Mouse (Mus musculus) naive thymus-derived CD4-positive, alpha-beta T cell, adult 2 months (primary cell): ENCODE results near the gene Mcrip1.
A peak's percentile ranks its signal among the peaks of the same experiment; 100 is the strongest.
"Not testable (repeated sequence)": the region's sequence is repeated elsewhere in the genome, so short reads cannot be mapped to it uniquely, and the experiment has no call there.

Source experiments
- DNase-seq: peaks from one replicate; pipeline ENCODE4 v3.0.0-alpha.2; 2011; ENCODE audit warnings: low read depth

Mcrip1 gene

GRCm38 (mm10) chr11:120549168-120549945 lies at the start of gene Mcrip1:
Mcrip1 (minus strand) TSS chr11:120549727.
- peak; percentile 93 for DNase-seq

- DNase-seq = no peak
Measured at GRCm38 (mm10) chr11:120598990-120599549, 49.5 kb upstream of the Mcrip1 start.

GRCm38 (mm10) chr11:120598283-120598989 lies 48.9 kb upstream of the Mcrip1 start, which contains the start of the genes Alyref and Anapc11:
Alyref (minus strand) TSS chr11:120598365.
Anapc11 (plus strand) TSS chr11:120598421.
- peak; percentile 98 for DNase-seq

GRCm38 (mm10) chr11:120597240-120598235 lies 48.0 kb upstream of the Mcrip1 start:
- DNase-seq = peak; percentile 49

- DNase-seq = no peak
Measured at GRCm38 (mm10) chr11:120588531-120588930, 39.0 kb upstream of the Mcrip1 start.

GRCm38 (mm10) chr11:120583937-120584336 lies 34.4 kb upstream of the Mcrip1 start:
- no peak for DNase-seq

GRCm38 (mm10) chr11:120582982-120583293 lies 33.4 kb upstream of the Mcrip1 start:
- DNase-seq = not testable (repeated sequence)

- peak; percentile 84 for DNase-seq
Measured at GRCm38 (mm10) chr11:120582268-120582981, 32.9 kb upstream of the Mcrip1 start.

GRCm38 (mm10) chr11:120581490-120582267 lies 32.2 kb upstream of the Mcrip1 start, which contains the start of gene Arhgdia:
Arhgdia (minus strand) TSS chr11:120581624.
- peak; percentile 93 for DNase-seq

GRCm38 (mm10) chr11:120580871-120581331 lies 31.4 kb upstream of the Mcrip1 start:
- peak; percentile 59 for DNase-seq

- DNase-seq = no peak
Measured at GRCm38 (mm10) chr11:120580190-120580589, 30.7 kb upstream of the Mcrip1 start.

GRCm38 (mm10) chr11:120579316-120580107 lies 30.0 kb upstream of the Mcrip1 start:
- peak; percentile 89 for DNase-seq

- no peak for DNase-seq
Measured at GRCm38 (mm10) chr11:120578694-120579243, 29.2 kb upstream of the Mcrip1 start.

GRCm38 (mm10) chr11:120578024-120578693 lies 28.6 kb upstream of the Mcrip1 start:
- peak; percentile 27 for DNase-seq

- peak; percentile 72 for DNase-seq
Measured at GRCm38 (mm10) chr11:120577211-120578023, 27.9 kb upstream of the Mcrip1 start.

- DNase-seq = peak; percentile 30
Measured at GRCm38 (mm10) chr11:120576365-120576981, 26.9 kb upstream of the Mcrip1 start.

- no peak for DNase-seq
Measured at GRCm38 (mm10) chr11:120575940-120576339, 26.4 kb upstream of the Mcrip1 start.
